Comparison of ENCODE assay signal across 12 mouse cellular contexts in the genomic region with DNA sequence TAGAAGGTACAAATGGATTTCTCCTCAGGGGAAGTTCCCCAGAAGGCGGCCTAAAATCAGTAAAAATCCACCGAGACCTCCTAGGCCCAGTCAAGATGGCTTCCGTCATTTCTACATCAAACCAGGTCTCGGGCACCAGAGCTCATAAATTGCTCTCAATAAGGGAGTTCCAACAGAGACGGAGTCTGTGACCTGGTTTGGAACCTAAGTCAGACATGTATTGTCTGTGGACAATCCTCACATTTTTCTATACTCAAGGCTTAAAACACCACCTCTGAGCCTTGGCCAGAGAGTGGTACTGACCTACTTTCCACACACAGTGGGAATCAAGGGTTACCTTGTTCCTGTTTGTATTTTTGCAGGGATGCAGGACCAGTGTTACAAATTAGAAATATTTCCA. TPM values are rescaled to one million over a fixed set of nuclear protein-coding genes. Genes with fewer than 3 reads are reported as not detected.
A peak's percentile ranks its signal among the peaks of the same experiment; 100 is the strongest.
DNase-seq lines count a peak whose midpoint lies in the region; ATAC-seq and TF ChIP-seq lines count a peak whose summit lies in the region.
"Had no signal": no experiment of that assay in that cellular context is flagged by ENCODE, and none has a peak within 500 bp of the region (broad histone marks: within the 10 kb centered on the region; RNA-seq: fewer than 3 reads in every experiment).

No protein-coding gene starts in this region.

- WGBS in kidney, embryonic 16.5 days: 67% methylated on average over 5 of the region's 5 CpGs
- 69% methylated on average over 5 of the region's 5 CpGs for WGBS in embryonic facial prominence, embryonic 14.5 days
- 50% methylated on average over 5 of the region's 5 CpGs for WGBS in hindbrain, embryonic 11.5 days
- WGBS in midbrain, embryonic 15.5 days: 18% methylated on average over 5 of the region's 5 CpGs
- WGBS in lung, adult 2 months: 79% methylated on average over 5 of the region's 5 CpGs

- H3K9ac ChIP-seq in kidney, embryonic 16.5 days (replicated peaks; ENCODE audit: low read length): no peak overlapping the region; the same call in 1 of the 2 replicates
- no peak overlapping the region for H3K9ac ChIP-seq in embryonic facial prominence, embryonic 14.5 days (ENCODE audit: low read depth, low read length)
- H3K9ac ChIP-seq in hindbrain, embryonic 11.5 days (ENCODE audit: low read depth, low read length): peak overlapping the region; percentile 98; the same call in 1 of the 2 replicates
- peak overlapping the region; percentile 9; the same call in 1 of the 2 replicates for H3K9ac ChIP-seq in midbrain, embryonic 15.5 days

- H3K4me2 ChIP-seq in kidney, embryonic 16.5 days (replicated peaks; ENCODE audit: low read depth, low read length): no peak overlapping the region; the same call in 1 of the 2 replicates
- H3K4me2 ChIP-seq in embryonic facial prominence, embryonic 14.5 days (ENCODE audit: low read depth, low read length): peak overlapping the region; percentile 60; the same call in 1 of the 2 replicates
- H3K4me2 ChIP-seq in hindbrain, embryonic 11.5 days (replicated peaks; ENCODE audit: low read depth, low read length): peak overlapping the region; percentile 71
- H3K4me2 ChIP-seq in midbrain, embryonic 15.5 days: peak overlapping the region; percentile 67

- TF ChIP-seq POLR2A in lung, adult 2 months (IDR thresholded peaks at IDR 0.05; ENCODE audit: borderline replicate concordance, extremely low read depth, low read depth, low read length): no peak

- H3K27ac ChIP-seq in kidney, embryonic 16.5 days (ENCODE audit: low read length): peak overlapping the region; percentile 96
- 0 out of 2 replicates have a peak overlapping the region, but pooled peaks have one; percentile 93 for H3K27ac ChIP-seq in embryonic facial prominence, embryonic 14.5 days (replicated peaks; ENCODE audit: low read depth, low read length)
- H3K27ac ChIP-seq in hindbrain, embryonic 11.5 days (ENCODE audit: low read depth, low read length): peak overlapping the region; percentile 100
- H3K27ac ChIP-seq in midbrain, embryonic 15.5 days: peak overlapping the region; percentile 98

- peaks cover 14% of the 10 kb centered on the region for H3K36me3 ChIP-seq in kidney, embryonic 16.5 days (ENCODE audit: insufficient read depth, low read length)
- H3K36me3 ChIP-seq in embryonic facial prominence, embryonic 14.5 days (ENCODE audit: control insufficient read depth, insufficient read depth, low read length): peaks cover 11% of the 10 kb centered on the region
- peaks cover 3% of the 10 kb centered on the region for H3K36me3 ChIP-seq in hindbrain, embryonic 11.5 days (ENCODE audit: control insufficient read depth, insufficient read depth, low read length)
- H3K36me3 ChIP-seq in midbrain, embryonic 15.5 days (replicated peaks): no peaks in the 10 kb centered on the region

- no peaks in the 10 kb centered on the region for H3K27me3 ChIP-seq in kidney, embryonic 16.5 days (ENCODE audit: insufficient read depth, low read length)
- H3K27me3 ChIP-seq in embryonic facial prominence, embryonic 14.5 days (replicated peaks; ENCODE audit: control insufficient read depth, insufficient read depth, low read length): no peaks in the 10 kb centered on the region
- no peaks in the 10 kb centered on the region for H3K27me3 ChIP-seq in hindbrain, embryonic 11.5 days (ENCODE audit: control insufficient read depth, insufficient read depth, low read length)
- H3K27me3 ChIP-seq in midbrain, embryonic 15.5 days (replicated peaks): no peaks in the 10 kb centered on the region

- H3K4me1 ChIP-seq in kidney, embryonic 16.5 days (ENCODE audit: insufficient read depth, low read length): peaks cover 73% of the 10 kb centered on the region
- peaks cover 17% of the 10 kb centered on the region for H3K4me1 ChIP-seq in embryonic facial prominence, embryonic 14.5 days (ENCODE audit: control insufficient read depth, insufficient read depth, low read length)
- H3K4me1 ChIP-seq in hindbrain, embryonic 11.5 days (replicated peaks; ENCODE audit: control insufficient read depth, insufficient read depth, low read length): peaks cover 34% of the 10 kb centered on the region
- peaks cover 78% of the 10 kb centered on the region for H3K4me1 ChIP-seq in midbrain, embryonic 15.5 days
- H3K4me1 ChIP-seq in lung, adult 2 months (ENCODE audit: control insufficient read depth, insufficient read depth, low read length): peaks cover 15% of the 10 kb centered on the region

- no peak for DNase-seq in kidney, adult 9 months
- DNase-seq in embryonic facial prominence, embryonic 14.5 days (ENCODE audit: low spot score): no peak
- no peak for DNase-seq in hindbrain, embryonic 11.5 days (ENCODE audit: low spot score)
- no peak for DNase-seq in layer of hippocampus, adult 8-10 months (ENCODE audit: low spot score in 2 of 2)
- no peak for DNase-seq in lung, adult 2 months
- DNase-seq in T-cell, adult 2 months (ENCODE audit: low spot score): no peak
- DNase-seq: adrenal gland, adult 2 months; heart, postnatal 10 days had no signal

- no peaks in the 10 kb centered on the region for H3K9me3 ChIP-seq in kidney, embryonic 16.5 days (ENCODE audit: low read length)
- H3K9me3 ChIP-seq in embryonic facial prominence, embryonic 14.5 days (ENCODE audit: control insufficient read depth, low read length): no peaks in the 10 kb centered on the region
- H3K9me3 ChIP-seq in hindbrain, embryonic 11.5 days (ENCODE audit: control insufficient read depth, low read length): no peaks in the 10 kb centered on the region
- no peaks in the 10 kb centered on the region for H3K9me3 ChIP-seq in midbrain, embryonic 15.5 days
- H3K9me3 ChIP-seq: G1E had no signal

- ATAC-seq in kidney, embryonic 16.5 days (ENCODE audit: low FRiP score, low TSS enrichment): no peak
- no peak for ATAC-seq in embryonic facial prominence, embryonic 14.5 days (ENCODE audit: low read depth)
- ATAC-seq in hindbrain, embryonic 11.5 days (ENCODE audit: low FRiP score): no peak
- no peak for ATAC-seq in midbrain, embryonic 15.5 days (replicated peaks)

- H3K4me3 ChIP-seq in kidney, embryonic 16.5 days (ENCODE audit: low read length): no peak overlapping the region
- no peak overlapping the region for H3K4me3 ChIP-seq in embryonic facial prominence, embryonic 14.5 days (ENCODE audit: low read depth, low read length)
- H3K4me3 ChIP-seq in hindbrain, embryonic 11.5 days (ENCODE audit: low read depth, low read length): peak overlapping the region; percentile 84
- H3K4me3 ChIP-seq in midbrain, embryonic 15.5 days: peak overlapping the region; percentile 64
- H3K4me3 ChIP-seq in lung, adult 2 months (replicated peaks; ENCODE audit: extremely low read depth, low read depth, low read length): no peak overlapping the region

- no peak for TF ChIP-seq CTCF in lung, adult 2 months (IDR thresholded peaks at IDR 0.05; ENCODE audit: insufficient read depth, low read length)

RNA-seq across cellular contexts. Expression of gene Tmem253, which starts 2.9 kb away (rescaled TPM):
- polyA plus RNA-seq in kidney, embryonic 16.5 days (2015; fragmentation: Nextera tagmentation; extraction: Ambion mirVana): 1.0 and 1.6 TPM in 2 replicates
- 0.64 and 0.82 TPM in 2 replicates for polyA plus RNA-seq in embryonic facial prominence, embryonic 14.5 days (2014; fragmentation: Nextera tagmentation; extraction: Ambion mirVana)
- polyA plus RNA-seq in hindbrain, embryonic 11.5 days (2014; fragmentation: Nextera tagmentation; extraction: Ambion mirVana): 0.50 and 1.6 TPM in 2 replicates
- 0.50 and 0.78 TPM in 2 replicates for polyA plus RNA-seq in midbrain, embryonic 15.5 days (2015; fragmentation: Nextera tagmentation; extraction: Ambion mirVana)
- 1 to 10 TPM in 2 of 4 experiments, under 1 TPM in 2; 0.74 to 1.7 (median 0.91) TPM for total RNA-seq in layer of hippocampus, adult 8-10 months (2022)
- polyA plus RNA-seq in lung, adult 2 months (2012; rRNA removed): 0.58 and 0.69 TPM in 2 replicates

RNA-seq across cellular contexts. Expression of gene Zfp219, which starts 8.0 kb away (rescaled TPM):
- 38.9 and 39.2 TPM in 2 replicates for polyA plus RNA-seq in kidney, embryonic 16.5 days (2015; fragmentation: Nextera tagmentation; extraction: Ambion mirVana)
- 21.4 and 25.2 TPM in 2 replicates for polyA plus RNA-seq in embryonic facial prominence, embryonic 14.5 days (2014; fragmentation: Nextera tagmentation; extraction: Ambion mirVana)
- 55.3 and 67.1 TPM in 2 replicates for polyA plus RNA-seq in hindbrain, embryonic 11.5 days (2014; fragmentation: Nextera tagmentation; extraction: Ambion mirVana)
- polyA plus RNA-seq in midbrain, embryonic 15.5 days (2015; fragmentation: Nextera tagmentation; extraction: Ambion mirVana): 45.9 and 54.5 TPM in 2 replicates
- total RNA-seq in layer of hippocampus, adult 8-10 months (2022): 10 to 100 TPM; 45.7 to 46.6 (median 45.8) TPM
- polyA plus RNA-seq in lung, adult 2 months (2012; rRNA removed): 84.8 and 87.6 TPM in 2 replicates

RNA-seq across cellular contexts. Expression of gene Arhgef40, which starts 28.0 kb away (rescaled TPM):
- 92.1 and 97.8 TPM in 2 replicates for polyA plus RNA-seq in kidney, embryonic 16.5 days (2015; fragmentation: Nextera tagmentation; extraction: Ambion mirVana)
- 113 and 128 TPM in 2 replicates for polyA plus RNA-seq in embryonic facial prominence, embryonic 14.5 days (2014; fragmentation: Nextera tagmentation; extraction: Ambion mirVana)
- polyA plus RNA-seq in hindbrain, embryonic 11.5 days (2014; fragmentation: Nextera tagmentation; extraction: Ambion mirVana): 58.5 and 58.8 TPM in 2 replicates
- polyA plus RNA-seq in midbrain, embryonic 15.5 days (2015; fragmentation: Nextera tagmentation; extraction: Ambion mirVana): 89.2 and 90.9 TPM in 2 replicates
- total RNA-seq in layer of hippocampus, adult 8-10 months (2022): 10 to 100 TPM; 30.3 to 40.9 (median 34.5) TPM
- polyA plus RNA-seq in lung, adult 2 months (2012; rRNA removed): 70.0 and 72.8 TPM in 2 replicates

RNA-seq across cellular contexts. Expression of gene Olfr221, which starts 29.7 kb away (rescaled TPM):
- polyA plus RNA-seq in kidney, embryonic 16.5 days (2015; fragmentation: Nextera tagmentation; extraction: Ambion mirVana): not detected in 2 replicates
- polyA plus RNA-seq in embryonic facial prominence, embryonic 14.5 days (2014; fragmentation: Nextera tagmentation; extraction: Ambion mirVana): not detected in 2 replicates
- polyA plus RNA-seq in hindbrain, embryonic 11.5 days (2014; fragmentation: Nextera tagmentation; extraction: Ambion mirVana): not detected in 2 replicates
- not detected in 2 replicates for polyA plus RNA-seq in midbrain, embryonic 15.5 days (2015; fragmentation: Nextera tagmentation; extraction: Ambion mirVana)
- total RNA-seq in layer of hippocampus, adult 8-10 months (2022): not detected
- not detected in 2 replicates for polyA plus RNA-seq in lung, adult 2 months (2012; rRNA removed)
- total RNA-seq: adrenal gland, adult 2 months; heart, postnatal 10 days; layer of hippocampus, postnatal 25 days had no signal
- polyA plus RNA-seq: adrenal gland, adult 2 months; G1E had no signal

Comparison
In these comparisons a context has a peak if more than half of its experiments do, and no peak if none do; other contexts are left out.
1. H3K4me3 ChIP-seq: peak in hindbrain, embryonic 11.5 days (single experiment) and midbrain, embryonic 15.5 days (single experiment); none in kidney, embryonic 16.5 days (single experiment), embryonic facial prominence, embryonic 14.5 days (single experiment) and lung, adult 2 months (single experiment).
2. H3K9ac ChIP-seq: peak in hindbrain, embryonic 11.5 days (single experiment) and midbrain, embryonic 15.5 days (single experiment); none in kidney, embryonic 16.5 days (single experiment) and embryonic facial prominence, embryonic 14.5 days (single experiment).
3. Peak in every context shown above with its lines, with median percentiles within 50 percentile points of each other: H3K27ac ChIP-seq.